In the genomic region with DNA sequence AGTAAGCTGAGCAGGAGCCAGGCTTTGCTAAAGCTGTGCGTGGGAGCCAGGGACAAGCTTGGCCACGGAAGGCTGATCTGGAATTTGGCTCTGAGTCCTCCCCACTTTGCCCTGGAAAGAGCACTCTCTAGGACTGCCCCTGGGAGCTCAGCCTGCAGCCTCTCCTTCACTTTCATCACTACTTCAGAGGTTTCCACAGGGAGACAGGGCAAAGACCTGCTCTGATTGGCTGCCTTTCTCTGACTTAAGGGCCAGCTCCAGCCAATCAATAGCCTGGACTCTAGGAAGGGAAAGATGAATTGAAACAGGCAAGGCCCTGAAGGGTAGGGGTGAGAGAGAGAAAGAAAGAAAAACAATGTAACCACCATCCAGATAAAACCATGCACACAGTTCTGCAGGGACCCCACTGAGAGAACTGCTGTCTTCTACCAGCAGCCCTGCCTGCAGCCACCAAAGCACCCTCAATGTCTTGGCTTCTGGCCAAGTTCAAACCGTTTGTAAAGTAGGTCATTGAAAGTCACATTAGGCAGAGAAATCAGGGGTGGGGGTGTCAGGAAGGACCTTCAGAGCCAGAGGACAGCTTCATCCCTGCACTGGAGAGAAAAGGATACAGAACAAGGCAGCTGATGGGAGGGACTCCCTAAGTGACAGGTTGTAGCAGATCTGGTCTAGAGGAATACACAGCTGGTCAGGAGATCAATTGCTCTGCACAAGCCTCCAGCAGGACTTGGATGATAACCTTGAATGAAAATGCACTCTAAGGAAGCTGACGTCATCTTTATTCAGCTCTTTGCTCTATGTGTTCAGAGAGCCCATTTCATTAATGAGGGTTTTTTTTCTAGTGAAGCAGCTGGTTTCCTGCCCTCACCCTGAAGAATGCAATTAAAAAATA, we compare ENCODE assay signal across 8 mouse cellular contexts. TPM values are rescaled to one million over a fixed set of nuclear protein-coding genes. Genes with fewer than 3 reads are reported as not detected.
DNase-seq lines count a peak whose midpoint lies in the region; ATAC-seq lines count a peak whose summit lies in the region.

No protein-coding gene starts in this region.

- H3K9ac ChIP-seq in liver, embryonic 12.5 days = no peak overlapping the region
- no peak overlapping the region for H3K9ac ChIP-seq in intestine, embryonic 14.5 days (ENCODE audit: low read length)
- 0 out of 2 replicates have a peak overlapping the region, but pooled peaks have one; percentile 13 for H3K9ac ChIP-seq in limb, embryonic 13.5 days

- no peak for ATAC-seq in liver, embryonic 12.5 days
- peak; percentile 60 for ATAC-seq in intestine, embryonic 14.5 days (replicated peaks; ENCODE audit: low FRiP score, low TSS enrichment, low read depth)
- peak; percentile 75; the same call in 1 of the 2 replicates for ATAC-seq in limb, embryonic 13.5 days (ENCODE audit: low FRiP score, low read depth)

- DNase-seq in liver = peak; percentile 23
- DNase-seq in embryo, embryonic 11 days = peak; percentile 80
- DNase-seq in gastrocnemius, postnatal 25 days = peak; percentile 62
- peak; percentile 51 for DNase-seq in intestine, embryonic 14.5 days (ENCODE audit: low spot score)
- peak; percentile 49 for DNase-seq in ovary, adult 18-20 months (ENCODE audit: low spot score)
- no peak for DNase-seq in spleen, postnatal 4 days (ENCODE audit: low spot score in 2 of 2)

- no peak overlapping the region for H3K4me3 ChIP-seq in liver, embryonic 12.5 days
- H3K4me3 ChIP-seq in intestine, embryonic 14.5 days (ENCODE audit: low read depth, low read length) = no peak overlapping the region
- no peak overlapping the region for H3K4me3 ChIP-seq in limb, embryonic 13.5 days

- H3K4me1 ChIP-seq in liver, embryonic 12.5 days = no peaks in the 10 kb centered on the region
- 0 out of 2 replicates have a peak, but pooled peaks cover 3% of the 10 kb centered on the region for H3K4me1 ChIP-seq in intestine, embryonic 14.5 days (replicated peaks; ENCODE audit: control insufficient read depth, insufficient read depth, low read length)
- H3K4me1 ChIP-seq in limb, embryonic 13.5 days = peaks cover 35% of the 10 kb centered on the region

- WGBS in liver, embryonic 12.5 days (ENCODE audit: insufficient replicate concordance) = 24% methylated on average over 4 of the region's 4 CpGs
- WGBS in intestine, embryonic 14.5 days = 20% methylated on average over 4 of the region's 4 CpGs
- 13% methylated on average over 4 of the region's 4 CpGs for WGBS in limb, embryonic 13.5 days

- no peak overlapping the region for H3K4me2 ChIP-seq in liver, embryonic 12.5 days
- no peak overlapping the region for H3K4me2 ChIP-seq in intestine, embryonic 14.5 days (ENCODE audit: low read length)
- H3K4me2 ChIP-seq in limb, embryonic 13.5 days (replicated peaks) = peak overlapping the region; percentile 50

- no peaks in the 10 kb centered on the region for H3K9me3 ChIP-seq in liver, embryonic 12.5 days (replicated peaks)
- no peaks in the 10 kb centered on the region for H3K9me3 ChIP-seq in intestine, embryonic 14.5 days (ENCODE audit: control insufficient read depth, low read length)
- H3K9me3 ChIP-seq in limb, embryonic 13.5 days = no peaks in the 10 kb centered on the region

- no peaks in the 10 kb centered on the region for H3K36me3 ChIP-seq in liver, embryonic 12.5 days
- no peaks in the 10 kb centered on the region for H3K36me3 ChIP-seq in intestine, embryonic 14.5 days (ENCODE audit: control insufficient read depth, insufficient read depth, low read length)
- H3K36me3 ChIP-seq in limb, embryonic 13.5 days = no peaks in the 10 kb centered on the region

- no peak overlapping the region for H3K27ac ChIP-seq in liver, embryonic 12.5 days
- H3K27ac ChIP-seq in intestine, embryonic 14.5 days (ENCODE audit: low read depth) = no peak overlapping the region
- H3K27ac ChIP-seq in limb, embryonic 13.5 days = peak overlapping the region; percentile 52; the same call in 1 of the 2 replicates

- peaks cover 34% of the 10 kb centered on the region for H3K27me3 ChIP-seq in liver, embryonic 12.5 days (replicated peaks)
- H3K27me3 ChIP-seq in intestine, embryonic 14.5 days (replicated peaks; ENCODE audit: control insufficient read depth, insufficient read depth, low read length) = peaks cover 12% of the 10 kb centered on the region
- peaks cover 15% of the 10 kb centered on the region; the same call in 1 of the 2 replicates for H3K27me3 ChIP-seq in limb, embryonic 13.5 days

RNA-seq across cellular contexts. Expression of a gene that starts 41.6 kb away (rescaled TPM):
- 1.6 and 1.7 TPM in 2 replicates for polyA plus RNA-seq in liver, embryonic 12.5 days (2016; fragmentation: Nextera tagmentation; extraction: Ambion mirVana)
- total RNA-seq in gastrocnemius, postnatal 25 days (2021) = 10 to 100 TPM; 32.0 to 47.0 TPM
- polyA plus RNA-seq in intestine, embryonic 14.5 days (2014; fragmentation: Nextera tagmentation; extraction: Ambion mirVana) = 4.8 and 5.4 TPM in 2 replicates
- polyA plus RNA-seq in limb, embryonic 13.5 days (2015; fragmentation: Nextera tagmentation; extraction: Ambion mirVana) = 6.0 and 6.8 TPM in 2 replicates

Comparison
In these comparisons a context has a peak if more than half of its experiments do, and no peak if none do; other contexts are left out.
1. DNase-seq: peak in liver (single experiment), embryo, embryonic 11 days (single experiment), gastrocnemius, postnatal 25 days (single experiment), intestine, embryonic 14.5 days (single experiment) and ovary, adult 18-20 months (single experiment); none in spleen, postnatal 4 days (0 of 2).